Mouse (Mus musculus) kidney, adult 18-20 months (tissue): ENCODE data around the gene Fgfrl1.
"Not testable (repeated sequence)": the region's sequence is repeated elsewhere in the genome, so short reads cannot be mapped to it uniquely, and the experiment has no call there.

Source experiments
- DNase-seq: peaks from one replicate; pipeline ENCODE4 v3.0.0; 2021

Gene Fgfrl1

DNA sequence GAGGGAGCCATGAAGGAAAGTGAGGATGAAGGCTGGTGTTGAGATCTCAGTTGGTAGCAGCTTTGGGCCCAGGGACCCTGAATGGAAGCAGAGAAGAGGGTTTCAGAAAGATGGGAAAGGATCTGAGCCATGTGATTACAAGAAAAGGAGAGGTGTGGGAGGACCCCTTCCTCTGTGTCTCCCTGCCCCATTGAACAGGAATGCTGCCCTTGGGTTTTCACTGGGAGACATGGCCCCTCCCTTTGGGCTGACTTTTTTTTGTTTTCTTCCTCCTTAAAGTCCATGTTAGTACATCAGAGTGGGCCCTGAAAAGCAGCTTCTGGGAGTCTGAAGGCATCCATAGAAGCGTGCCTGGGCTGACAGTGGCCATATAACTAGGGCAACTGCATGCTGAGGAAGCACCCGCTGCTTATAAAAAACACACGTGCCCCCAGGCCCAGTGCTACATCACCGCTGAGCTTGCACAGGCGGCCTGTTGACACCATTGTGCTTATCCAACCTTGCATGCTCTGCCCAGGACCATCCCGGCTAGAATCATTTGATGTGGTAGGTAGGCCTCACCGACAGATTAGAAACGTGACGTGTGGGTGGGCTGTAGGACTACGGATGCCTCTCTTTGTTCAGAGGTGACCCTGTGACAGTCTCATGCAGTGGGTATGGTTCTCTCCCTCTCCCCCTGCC is 9.3 kb downstream of the Fgfrl1 start:
- DNase-seq, result no peak

DNA sequence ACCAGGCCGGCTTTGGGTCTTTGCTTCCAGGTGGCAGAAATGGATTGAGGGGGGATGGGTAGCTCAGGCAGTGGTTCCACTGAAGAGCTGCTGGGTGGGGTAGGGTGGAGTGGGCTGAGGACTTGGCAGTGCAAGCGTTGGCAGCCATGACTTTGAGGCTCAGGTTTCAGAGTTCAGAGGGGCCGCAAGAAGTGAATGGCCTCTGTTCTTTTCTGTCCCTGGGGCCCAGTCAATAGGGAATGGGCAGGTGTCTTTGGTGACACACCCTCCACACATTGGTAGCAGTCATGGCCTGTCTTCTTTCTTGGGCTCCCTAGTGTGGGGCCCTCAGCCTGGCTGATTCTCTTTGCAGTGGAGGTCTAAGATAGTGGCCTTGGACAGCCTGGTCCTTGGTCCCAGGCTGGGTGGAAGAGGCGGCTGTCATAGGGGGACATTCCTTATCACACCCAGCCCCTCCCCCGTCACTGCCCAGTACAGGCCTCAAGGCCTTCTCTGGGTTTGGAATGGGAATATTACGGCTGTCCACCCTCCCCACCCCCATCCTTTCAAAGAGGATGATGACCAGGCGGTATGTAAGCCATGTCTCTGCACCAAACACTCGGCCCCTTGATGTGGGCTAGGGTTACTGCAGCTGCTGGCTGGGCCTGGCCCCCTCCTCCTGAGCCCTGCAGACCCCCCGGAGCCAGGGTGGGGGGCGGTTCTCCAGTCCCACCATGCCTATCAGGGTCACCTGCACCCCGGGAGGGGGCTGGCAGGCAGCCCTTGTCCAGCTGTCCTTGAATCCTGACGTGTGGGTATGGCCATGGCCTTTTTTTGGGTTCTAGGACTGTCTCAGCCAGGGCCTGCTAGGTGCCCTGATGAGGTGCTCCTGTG is 11.8 kb downstream of the Fgfrl1 start:
- no peak for DNase-seq

DNA sequence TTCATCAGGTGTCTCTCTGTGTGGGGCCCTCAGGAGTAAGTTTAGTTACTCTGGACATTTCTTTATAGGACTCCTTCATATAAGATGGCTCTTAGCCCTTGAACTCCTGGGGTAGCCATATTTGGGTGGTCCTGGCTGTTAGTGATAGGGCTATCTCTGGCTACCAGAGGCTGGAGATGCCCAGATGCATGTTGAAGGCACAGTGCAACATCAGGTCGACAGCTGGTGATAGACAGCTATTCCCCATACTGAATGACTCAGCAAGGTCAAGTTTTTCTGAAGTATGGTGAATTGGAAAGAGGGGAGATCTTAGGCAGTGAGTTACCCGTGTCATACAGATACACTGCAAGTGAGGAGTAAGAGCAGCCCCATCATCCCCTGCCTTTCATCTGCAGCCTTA is 15.6 kb downstream of the Fgfrl1 start:
- DNase-seq, result no peak

DNA sequence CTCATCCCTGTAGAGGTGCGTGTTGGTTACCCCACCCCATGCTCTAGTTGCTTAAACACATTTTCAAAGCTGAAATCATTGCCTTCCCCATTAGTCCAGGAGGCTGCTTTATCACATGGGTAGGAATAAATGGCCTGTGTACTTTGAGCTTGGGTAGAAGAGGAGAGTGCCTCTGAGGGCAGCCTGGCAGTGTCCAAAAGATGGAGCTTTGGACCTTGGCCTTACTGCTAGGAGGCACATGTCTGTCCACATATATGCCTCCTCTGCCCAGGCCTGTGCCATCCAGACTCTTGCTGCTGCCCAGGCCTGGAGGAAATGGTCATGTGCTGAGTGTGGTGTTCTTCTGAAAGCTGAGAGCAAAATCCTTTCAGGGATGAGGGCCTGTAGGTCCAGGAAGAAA is 16.2 kb downstream of the Fgfrl1 start:
- DNase-seq, result peak; percentile 50

DNA sequence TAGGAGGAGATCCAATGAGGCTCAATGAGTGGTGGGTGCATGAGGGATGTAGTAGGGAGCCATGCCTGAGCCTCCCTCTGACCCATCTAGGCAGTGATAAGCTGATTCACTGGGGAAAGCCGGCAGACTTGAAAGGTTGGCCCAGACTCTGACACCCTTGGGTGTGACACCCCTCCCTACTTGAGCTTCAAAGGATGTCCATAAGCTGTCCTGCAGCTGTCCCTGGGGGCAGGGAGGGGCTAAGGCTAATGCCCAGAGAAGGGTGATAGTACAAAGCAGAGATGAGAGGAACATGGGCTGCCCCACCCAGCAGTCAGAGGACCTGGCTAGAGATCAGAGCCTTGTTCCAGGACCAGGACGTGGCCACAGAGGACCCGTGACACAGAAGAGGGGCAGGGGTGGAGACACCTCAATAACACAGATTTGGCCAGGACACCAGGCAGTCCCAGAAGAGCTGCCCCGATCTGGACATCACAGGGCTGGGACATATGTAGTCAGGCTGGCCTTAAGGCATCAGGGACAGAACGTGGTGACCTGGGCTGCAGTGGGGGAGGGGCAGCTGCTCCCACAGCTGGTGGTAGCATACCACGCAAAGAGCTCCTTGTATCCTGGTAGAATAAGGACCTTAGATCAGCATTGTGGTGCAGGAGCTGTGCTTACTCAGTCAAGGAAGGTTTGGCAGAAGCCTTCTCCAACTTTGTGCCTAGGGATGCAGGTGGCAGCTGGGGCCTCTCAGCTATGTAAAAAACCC is 17.0 kb downstream of the Fgfrl1 start:
- DNase-seq, result no peak

DNA sequence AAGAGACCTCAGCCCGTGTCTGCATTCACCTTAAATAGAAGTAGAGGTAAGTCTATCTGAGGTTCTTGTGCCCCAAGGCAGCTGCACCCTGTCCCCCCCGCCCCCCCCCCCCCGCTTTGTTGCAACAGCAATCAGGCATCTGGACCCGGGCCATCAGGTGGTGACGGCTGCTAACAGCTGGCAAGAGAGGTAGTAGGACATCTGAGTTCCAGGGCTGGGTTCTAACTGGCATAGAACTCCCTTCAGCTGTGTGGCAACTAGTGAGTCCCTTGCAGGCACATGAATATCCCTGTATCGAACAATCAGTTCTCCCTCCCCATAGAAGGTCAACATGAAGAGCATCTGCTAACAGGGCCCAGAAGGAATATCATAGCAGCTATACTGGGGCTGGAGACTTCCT is 19.8 kb downstream of the Fgfrl1 start:
- no peak for DNase-seq

DNA sequence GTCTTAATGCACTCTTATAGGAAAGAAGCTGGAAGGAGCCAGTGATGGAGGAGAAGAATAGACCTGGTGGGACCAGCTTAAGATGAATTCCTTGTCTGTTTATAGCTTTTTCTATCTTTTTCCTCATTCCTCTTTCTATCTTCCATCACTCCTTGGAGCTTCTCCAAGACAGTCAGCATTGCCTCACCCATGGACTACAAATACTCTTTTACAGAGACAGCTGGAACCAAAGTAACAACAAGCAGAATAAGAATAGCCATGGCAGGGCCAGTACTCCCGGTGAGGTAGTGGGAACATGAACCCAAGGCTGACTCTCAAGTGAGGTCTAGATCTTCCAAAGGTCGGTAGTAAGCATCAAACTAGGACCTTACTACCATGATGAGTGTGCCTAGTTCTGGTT is 20.9 kb downstream of the Fgfrl1 start:
- DNase-seq, result no peak

DNA sequence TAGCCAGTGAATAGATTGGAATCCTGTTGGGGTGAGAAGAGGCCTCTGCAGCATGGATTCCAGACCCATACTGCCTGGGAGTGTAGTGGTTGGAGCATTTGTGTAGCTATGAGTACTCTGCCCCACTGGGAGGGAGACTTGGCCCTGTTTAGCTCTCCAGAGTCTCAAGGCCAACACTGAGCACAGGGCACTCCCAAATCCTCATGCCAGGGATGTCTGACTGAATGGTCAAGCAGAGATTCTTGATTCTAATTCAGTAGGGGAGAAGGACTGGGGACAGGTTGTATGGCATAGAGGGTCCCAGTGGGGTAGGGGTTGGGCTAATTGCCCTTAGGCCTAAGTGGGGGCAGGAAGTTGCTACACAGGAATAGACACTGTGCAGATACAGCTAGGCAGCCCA is 21.5 kb downstream of the Fgfrl1 start:
- no peak for DNase-seq

DNA sequence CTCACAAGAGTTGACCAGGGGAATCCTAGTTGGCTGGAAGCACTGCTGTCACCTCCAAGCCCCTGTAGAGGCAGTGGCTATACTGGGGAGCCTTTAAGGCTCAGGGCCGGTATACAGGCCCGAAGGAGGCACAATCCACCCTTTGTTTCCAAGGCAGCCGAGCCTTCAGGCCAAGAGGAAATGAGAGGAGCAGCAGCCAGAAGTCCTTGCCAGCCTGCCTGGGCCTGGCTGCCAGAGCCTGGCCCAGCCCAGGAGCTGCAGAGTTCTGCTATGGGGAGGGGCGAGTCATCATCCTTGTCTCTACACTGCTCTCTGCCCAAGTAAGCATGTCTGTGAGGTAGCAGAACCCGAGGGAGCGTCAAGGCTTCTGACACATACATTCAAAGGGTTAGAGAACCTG is 22.0 kb downstream of the Fgfrl1 start:
- no peak for DNase-seq

DNA sequence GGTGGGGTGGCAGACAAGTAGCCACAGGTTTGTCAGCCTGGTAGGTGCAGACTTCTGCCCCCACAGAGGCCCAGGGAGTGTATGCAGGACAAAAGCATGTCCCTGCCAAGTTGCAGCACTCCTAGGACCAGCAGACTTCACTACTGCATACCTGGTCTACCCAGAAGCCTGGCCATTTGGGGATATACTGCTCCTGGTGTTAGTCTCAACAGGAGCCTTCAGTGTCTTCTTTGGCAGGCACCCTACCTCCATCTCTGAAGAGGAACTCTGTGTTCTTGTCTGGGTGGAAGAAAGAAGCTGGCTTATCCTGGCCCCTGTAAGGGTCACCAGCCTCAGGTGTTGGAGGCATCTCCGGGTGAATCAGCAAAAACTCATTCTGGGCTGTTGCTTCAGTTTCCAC is 23.8 kb downstream of the Fgfrl1 start:
- DNase-seq, result no peak

DNA sequence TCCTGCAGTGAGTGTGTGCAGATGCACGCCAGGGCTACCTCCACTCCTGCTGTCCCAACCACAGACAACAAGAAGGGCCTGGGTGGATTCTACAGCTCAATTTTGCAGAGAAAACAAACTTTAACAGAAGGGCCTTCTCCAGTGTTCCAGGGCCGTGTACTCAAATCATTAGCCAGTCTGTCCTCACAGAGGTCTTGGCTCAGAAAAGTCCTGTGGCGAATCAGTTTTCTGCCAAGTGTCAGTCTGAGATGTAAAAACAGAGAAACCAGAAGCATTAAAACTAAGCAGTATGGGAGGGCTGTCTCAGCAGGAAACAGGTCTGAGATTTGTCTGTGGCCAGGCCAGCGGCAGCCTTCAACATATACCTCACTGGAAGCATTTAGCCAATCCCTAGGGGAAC is 25.9 kb downstream of the Fgfrl1 start:
- DNase-seq, result no peak

DNA sequence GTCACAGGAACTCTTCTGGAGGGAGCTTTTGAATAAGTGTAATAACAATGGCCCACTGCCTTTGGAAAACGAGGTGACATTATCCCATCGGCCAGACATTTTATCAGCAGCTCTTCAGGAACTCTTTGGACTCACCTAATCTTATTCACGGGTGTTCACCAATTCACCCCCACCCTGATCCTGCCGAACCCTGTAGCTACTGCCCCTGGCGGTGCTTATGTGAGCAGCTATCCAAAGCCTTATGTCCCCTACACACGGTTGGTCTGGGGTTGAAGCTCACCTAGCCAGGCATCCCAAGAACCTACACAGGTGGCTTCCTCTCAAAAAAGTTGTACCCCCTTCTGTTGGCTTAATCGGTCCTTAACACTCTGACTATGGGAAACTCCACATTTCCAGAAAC is 27.6 kb downstream of the Fgfrl1 start:
- no peak for DNase-seq

DNA sequence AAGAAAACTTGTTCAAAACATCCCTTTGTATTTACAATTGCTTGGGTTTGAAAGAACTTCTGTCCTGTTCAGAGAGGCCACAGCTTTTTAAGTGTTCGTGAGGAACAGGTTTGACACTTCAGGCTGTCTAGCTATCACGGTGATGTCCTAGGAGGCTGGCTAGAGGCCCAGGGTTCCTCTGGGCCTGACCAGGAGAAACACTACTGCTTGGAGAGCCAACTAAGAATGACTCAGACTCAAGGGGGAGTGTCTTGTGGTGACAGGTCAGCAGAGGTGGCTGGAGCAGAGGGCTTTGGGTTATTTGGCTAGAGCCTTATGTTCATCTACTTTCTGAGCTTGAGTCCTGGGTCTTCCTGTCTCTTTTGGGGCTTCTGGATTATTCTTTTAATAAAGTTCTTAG is 31.8 kb downstream of the Fgfrl1 start:
- no peak for DNase-seq

DNA sequence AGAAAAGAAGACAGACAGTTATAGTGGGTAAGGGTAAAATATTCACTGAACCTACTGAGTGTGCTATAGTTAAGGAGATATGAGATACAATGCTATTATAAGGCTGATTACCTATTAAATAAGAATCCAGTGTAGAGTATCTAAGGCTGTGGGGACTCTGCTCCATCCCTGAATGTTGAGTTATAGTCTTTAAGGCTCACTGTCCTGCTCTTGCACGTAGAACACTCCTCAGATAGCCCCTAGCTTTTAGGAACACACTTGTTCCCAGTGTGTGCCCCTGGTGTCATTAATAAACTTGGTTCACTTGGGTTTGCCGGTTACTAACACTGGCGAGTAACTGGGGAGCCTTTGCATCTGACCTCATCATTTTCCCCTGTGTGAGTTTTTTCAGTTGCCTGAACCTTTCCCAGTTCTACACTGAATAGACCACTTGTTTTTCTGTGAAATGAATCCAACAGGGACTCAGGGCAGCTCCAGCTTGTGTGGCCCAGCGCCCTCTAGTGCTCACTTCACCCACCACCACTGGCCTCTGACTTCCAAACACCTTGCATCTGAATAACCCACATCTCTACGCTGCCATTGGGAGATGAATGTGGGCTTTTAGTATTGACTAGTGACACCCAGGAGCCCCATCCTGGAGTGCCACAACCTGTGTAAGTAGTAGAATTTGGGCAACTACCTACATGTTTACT is 34.5 kb downstream of the Fgfrl1 start:
- DNase-seq, result peak; percentile 84

DNA sequence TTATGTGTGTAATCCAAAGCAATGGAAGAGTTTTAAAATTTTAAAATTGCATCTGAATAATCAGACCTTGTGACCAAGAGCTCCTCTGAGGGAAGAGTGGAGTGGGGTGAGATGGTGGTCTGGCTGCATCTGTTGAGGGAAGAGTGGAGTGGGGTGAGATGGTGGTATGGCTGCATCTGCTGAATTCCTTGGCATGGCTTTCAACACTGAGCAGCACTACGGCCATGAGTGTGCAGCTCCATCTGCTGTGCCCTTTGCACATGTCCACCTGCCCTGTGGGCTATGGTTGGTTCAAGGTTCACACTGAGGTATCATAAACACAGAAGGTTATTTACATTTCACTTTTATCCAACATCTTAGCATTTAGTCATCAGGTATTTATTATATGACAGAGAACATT is 35.2 kb downstream of the Fgfrl1 start:
- no peak for DNase-seq

DNA sequence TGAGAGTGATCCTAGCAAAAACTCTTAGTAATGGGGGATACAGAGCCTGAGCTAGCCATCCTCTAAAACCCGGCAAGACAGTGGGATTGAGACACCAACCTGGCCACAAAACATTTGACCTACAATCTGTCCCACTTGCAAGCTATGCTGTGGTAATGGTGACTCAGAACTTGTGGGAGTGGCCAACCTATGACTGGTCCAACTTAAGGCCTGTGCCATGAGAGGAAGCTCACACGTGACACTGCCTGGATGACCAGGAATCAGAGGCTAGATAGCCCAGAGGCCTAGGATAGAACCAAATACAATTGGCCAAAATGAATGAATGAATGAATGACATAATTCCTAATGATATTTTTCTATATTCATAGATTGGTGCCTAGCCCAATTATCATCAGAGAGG is 49.7 kb downstream of the Fgfrl1 start:
- no peak for DNase-seq

DNA sequence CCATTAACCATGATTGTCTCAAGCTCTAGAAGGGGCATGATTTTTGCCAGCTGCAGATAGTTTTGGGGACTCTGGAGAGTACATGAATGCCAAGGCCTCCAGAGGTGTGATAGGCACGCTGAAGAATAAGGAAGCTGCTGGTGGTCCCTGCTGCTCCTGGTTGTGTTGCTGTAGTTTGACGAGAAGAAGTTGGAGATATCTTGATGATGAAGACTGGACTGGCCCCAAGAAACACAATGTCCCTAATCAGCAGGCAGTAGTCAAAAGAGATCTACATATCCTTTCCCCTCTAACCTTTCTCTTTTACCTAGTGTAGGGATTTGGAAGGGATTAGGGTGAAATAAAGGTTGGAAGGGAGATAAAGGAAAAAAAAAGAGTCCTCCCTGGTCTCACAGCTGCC is 50.4 kb downstream of the Fgfrl1 start:
- DNase-seq, result no peak

DNA sequence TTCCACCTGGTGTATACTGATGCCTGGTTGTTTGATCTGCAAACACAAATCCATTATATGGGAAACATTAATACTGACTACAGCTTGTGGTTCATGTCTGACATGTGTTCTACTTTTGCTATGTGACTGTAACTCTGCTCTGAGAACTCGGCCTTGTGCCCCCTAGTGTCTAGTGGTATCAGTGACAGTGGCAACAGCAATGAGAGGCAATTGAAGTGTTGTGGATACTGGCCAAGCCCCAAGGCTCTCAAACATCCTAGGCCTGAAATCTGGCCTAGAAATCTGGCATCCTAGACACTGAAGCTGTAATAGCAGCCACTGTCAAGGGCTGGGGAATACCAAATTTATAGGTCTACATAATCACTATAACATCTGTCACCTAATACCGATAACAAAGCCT is 51.7 kb downstream of the Fgfrl1 start:
- DNase-seq, result no peak

DNA sequence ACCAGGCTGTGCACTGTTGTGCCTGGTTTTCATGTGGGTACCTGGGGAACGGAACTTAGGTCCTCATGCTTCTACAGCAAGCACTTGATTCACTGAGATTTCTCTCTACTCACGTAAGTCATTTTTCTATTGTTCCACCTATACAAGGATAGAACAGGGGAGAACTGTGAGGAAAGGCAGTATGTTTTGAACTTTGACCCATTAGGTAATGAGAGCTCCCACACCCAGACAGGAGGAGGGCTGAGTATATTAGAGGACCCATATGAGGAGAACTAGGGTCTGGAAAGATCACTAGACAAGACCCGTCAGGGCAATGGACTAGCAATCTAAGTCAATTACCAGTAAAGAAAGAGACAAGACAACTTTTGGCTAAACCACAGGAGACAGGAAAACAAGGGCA is 52.4 kb downstream of the Fgfrl1 start:
- no peak for DNase-seq

DNA sequence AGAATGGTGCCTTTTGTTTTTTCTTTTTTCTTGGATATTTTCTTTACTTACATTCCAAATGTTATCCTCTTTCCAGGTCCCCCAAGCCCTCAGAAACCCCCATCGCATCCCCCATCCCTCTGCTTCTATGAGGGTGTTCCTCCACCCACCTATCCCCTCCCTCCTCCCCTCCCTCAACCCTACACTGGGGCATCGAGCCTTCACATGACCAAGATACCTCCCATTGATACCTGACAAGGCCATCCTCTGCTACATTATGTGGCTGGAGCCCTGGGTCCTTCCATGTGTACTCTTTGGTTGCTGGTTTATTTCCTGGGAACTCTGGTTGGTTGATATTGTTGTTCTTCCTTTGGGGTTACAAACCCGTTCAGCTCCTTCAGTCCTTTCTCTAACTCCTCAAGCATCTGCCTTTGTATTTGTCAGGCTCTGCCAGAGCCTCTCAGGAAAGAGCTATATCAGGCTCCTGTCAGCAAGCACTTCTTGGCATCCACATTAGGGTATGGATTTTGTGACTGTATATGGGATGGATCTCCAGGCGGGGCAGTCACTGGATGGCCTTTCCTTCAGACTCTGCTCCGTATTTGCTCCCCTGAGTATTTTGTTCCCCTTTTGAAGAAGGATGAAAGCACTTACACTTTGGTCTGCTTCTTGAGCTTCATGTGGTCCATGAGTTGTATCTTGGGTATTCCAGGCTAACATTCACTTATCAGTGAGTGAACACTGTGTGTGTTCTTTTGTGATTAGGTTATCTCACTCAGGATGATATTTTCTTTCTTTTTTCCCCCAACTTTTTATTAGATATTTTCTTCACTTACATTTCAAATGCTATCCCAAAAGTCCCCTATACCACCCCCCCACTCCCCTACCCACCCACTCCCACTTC is 58.4 kb downstream of the Fgfrl1 start:
- no peak for DNase-seq

DNA sequence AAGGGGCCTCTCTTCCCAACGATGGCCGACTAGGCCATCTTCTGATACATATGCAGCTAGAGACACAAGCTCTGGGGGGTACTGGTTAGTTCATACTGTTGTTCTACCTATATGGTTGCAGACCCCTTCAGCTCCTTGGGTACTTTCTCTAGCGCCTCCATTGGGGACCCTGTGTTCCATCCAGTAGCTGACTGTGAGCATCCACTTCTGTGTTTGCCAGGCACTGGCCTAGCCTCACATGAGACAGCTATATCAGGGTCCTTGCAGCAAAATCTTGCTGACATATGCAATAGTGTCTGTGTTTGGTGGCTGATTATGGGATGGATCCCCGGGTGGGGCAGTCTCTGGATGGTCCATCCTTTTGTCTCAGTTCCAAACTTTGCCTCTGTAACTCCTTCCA is 59.1 kb downstream of the Fgfrl1 start:
- not testable (repeated sequence) for DNase-seq
